Mouse (Mus musculus) heart, adult 10 weeks (tissue): ENCODE data around the gene Kcnh7. TPM values are rescaled to one million over a fixed set of nuclear protein-coding genes. Genes with fewer than 3 reads are reported as not detected.

Experiments used
- polyA plus RNA-seq: library from polyadenylated mRNA; stranded (reverse); fragments of 350-450 nt; fragmentation: Illumina TruSeq; extraction: RNeasy Lipid Tissue Mini Kit (QIAGEN cat#74804); gene quantifications from one replicate; pipeline ENCODE4 v1.2.3, GENCODE M21; 2014; ENCODE audit warnings: low read depth, low replicate concordance

Gene Kcnh7
- polyA plus RNA-seq = 0.21 TPM

GRCm38 (mm10) chr2:63183563-63184545 is at the start of gene Kcnh7:
TSS of gene Kcnh7 (minus strand) at chr2:63184287.

DNA sequence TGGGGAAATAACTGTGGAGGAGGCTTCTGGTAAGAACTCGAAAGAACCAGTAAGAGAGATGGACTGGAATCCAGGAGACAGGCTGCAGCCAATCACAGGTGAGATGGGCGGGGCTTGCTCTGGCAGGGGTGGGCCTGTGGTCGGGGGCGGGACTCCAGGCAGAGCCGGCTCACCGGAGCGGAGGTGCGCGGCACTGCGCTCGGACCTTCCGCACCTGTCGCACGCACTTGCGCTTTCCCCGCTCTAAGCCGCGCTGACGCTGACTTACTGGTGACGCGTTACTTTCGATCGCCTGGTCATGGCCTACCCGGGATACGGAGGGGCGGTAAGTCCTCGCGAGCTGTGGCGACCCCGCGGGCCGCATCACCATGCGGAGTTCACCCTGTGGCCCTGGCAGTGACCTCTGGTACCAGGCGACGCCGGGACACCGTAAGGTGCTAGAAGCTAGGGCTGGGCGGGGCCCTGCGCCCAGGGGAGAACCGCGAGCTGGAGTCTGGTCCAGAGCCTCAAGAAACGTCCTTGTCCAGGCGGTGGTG is 519.9 kb downstream of the Kcnh7 start, which contains the start of gene Gca:
Gene Gca, plus strand, starts transcription at position 151 of the 536 bp plus-strand sequence.

GRCm38 (mm10) chr2:62646014-62646645 is 538.0 kb downstream of the Kcnh7 start, which contains the start of gene Ifih1:
TSS of gene Ifih1 (minus strand) at chr2:62646255.

